Mouse (Mus musculus) testis, adult 2 months (tissue): ENCODE measurements around the gene Grin2b.

Experiments
- CTCF ChIP-seq: fragments of 200-500 bp; IDR thresholded peaks from 2 replicates; pipeline ENCODE4 v1.5.1; 2012; ENCODE audit warnings: low read depth, mild to moderate bottlenecking, inconsistent platforms, low read length, moderate library complexity; ENCODE audit not compliant: control insufficient read depth, insufficient read depth, insufficient replicate concordance
- POLR2A ChIP-seq: fragments of 200-500 bp; IDR thresholded peaks from 2 replicates; pipeline ENCODE4 v1.6.1; 2012; ENCODE audit warnings: low read depth, mild to moderate bottlenecking, inconsistent platforms, low read length, moderate library complexity; ENCODE audit not compliant: control insufficient read depth

DNA sequence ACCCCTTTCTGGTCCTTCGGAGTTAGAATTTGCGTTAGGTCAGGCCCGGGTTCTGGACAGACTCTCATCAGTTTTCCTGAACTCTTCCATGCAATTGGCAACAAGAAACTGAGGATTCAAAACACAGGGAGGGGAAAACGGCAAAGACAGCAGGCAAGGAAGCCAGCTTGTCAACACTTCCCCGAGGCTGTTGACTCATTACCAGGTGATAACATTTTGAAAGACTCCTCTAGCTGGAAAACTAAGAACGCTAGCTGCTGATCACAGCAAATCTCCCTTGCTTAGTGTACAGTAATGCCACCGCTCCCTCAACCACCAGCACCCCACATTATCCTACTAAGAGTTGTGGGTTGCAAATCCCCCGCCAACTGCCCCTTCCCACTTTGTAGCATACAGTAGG is 266.2 kb downstream of the Grin2b start:
- TF ChIP-seq POLR2A (no peak), CTCF (no peak)
